Mouse (Mus musculus) lung, adult 2 months (tissue): ENCODE data around the gene Gm49368.

Source experiments
- CTCF ChIP-seq: fragments of 200-500 bp; IDR thresholded peaks from 2 replicates; pipeline ENCODE4 v1.5.1; 2011; ENCODE audit warnings: mild to moderate bottlenecking, low read length, control low read depth; ENCODE audit not compliant: insufficient read depth
- POLR2A ChIP-seq: fragments of 200-500 bp; IDR thresholded peaks from 2 replicates; pipeline ENCODE4 v1.6.1; 2011; ENCODE audit warnings: low read depth, mild to moderate bottlenecking, control low read depth, low read length, borderline replicate concordance; ENCODE audit errors: extremely low read depth

DNA sequence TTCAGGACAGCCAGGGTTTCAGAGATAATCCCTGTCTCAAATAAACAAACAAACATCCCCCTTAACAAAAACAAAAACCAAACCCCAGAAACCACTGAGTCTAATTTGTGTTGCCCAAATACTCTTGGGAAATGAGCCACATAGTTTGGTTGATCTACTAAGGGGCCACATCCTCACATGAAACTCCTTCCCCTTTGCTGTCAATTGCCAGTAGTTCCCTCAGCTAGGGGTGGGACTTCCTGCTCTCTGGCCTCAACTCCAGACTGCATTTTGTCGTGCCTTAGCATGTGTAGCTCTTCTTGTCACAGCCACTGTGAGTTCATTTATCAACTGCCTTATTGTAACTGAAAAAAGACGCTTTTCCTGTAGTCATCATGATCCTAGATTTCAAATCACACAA lies 47.8 kb downstream of the Gm49368 start:
- TF ChIP-seq POLR2A (no peak), CTCF (no peak)
